Mouse (Mus musculus): ENCODE data around the gene Ube2j1. TPM values are rescaled to one million over a fixed set of nuclear protein-coding genes. Genes with fewer than 3 reads are reported as not detected.
"Not testable (repeated sequence)": the region's sequence is repeated elsewhere in the genome, so short reads cannot be mapped to it uniquely, and the experiment has no call there.

Gene Ube2j1
- 57.6 and 61.3 TPM in 2 replicates for total RNA-seq (2015)
- 59.9 and 65.6 TPM in 2 replicates for total RNA-seq (2017)

DNA sequence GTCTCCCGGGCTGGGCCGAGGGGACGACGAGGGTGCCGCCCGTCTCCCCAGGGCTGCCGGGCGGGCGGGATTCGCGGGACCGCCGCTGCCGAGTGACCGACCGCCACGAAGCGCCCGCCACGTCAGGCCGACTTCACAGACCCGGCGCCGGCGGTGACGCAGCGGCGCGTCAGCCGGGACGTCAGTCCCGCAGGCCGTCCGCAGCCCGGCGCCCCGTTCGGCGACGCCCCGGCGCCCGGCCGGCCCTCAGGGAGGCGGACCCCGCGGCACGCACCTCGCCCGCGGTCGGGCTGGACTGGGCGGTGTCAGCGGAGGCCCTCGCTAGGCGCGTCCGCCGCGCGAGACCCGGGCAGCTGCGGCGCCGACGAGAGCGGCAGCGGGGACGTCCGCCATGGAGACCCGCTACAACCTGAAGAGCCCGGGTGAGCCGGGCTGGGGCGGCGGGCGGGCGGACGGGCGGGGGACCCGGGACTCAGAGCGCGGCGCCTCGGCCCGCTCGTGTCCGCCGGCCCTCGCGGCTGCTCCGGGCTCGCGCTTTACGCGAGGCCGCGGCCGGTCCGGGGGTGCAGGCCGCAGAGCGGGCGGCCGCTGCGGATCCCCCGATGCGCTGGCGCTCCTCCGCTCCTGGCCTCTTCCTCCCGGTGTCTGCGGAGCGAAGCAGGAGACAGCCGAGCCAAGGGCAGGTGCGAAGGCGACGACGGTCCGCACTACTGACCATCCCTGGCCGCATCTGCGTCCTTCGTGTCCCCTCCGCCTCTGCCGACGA lies at the start of gene Ube2j1:
Gene Ube2j1 (plus strand): TSS at position 222 of the 766 bp plus-strand sequence.
- ATAC-seq (ENCODE audit: poor library complexity, severe bottlenecking): peak; percentile 93

DNA sequence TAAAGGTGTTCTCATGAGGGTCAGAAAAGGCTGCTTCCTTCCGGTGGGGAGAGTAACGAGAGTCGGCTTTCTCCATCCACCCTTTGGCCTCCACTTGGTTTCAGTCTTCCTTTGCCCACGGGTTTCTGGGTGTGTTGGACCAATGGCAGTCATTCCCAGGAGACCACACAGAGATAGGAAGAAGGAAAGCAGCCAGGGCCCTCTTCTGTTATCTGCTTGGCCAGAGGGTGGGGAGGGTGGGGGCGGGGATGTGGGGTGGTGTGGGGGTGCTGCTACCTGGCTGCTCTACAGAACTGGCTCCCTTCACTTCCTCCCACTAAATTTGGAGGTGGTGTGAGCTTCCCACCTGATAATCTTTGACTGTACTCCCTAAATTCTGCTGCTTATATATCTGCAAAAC lies 49.6 kb upstream of the Ube2j1 start:
- ATAC-seq (ENCODE audit: poor library complexity, severe bottlenecking): no peak

DNA sequence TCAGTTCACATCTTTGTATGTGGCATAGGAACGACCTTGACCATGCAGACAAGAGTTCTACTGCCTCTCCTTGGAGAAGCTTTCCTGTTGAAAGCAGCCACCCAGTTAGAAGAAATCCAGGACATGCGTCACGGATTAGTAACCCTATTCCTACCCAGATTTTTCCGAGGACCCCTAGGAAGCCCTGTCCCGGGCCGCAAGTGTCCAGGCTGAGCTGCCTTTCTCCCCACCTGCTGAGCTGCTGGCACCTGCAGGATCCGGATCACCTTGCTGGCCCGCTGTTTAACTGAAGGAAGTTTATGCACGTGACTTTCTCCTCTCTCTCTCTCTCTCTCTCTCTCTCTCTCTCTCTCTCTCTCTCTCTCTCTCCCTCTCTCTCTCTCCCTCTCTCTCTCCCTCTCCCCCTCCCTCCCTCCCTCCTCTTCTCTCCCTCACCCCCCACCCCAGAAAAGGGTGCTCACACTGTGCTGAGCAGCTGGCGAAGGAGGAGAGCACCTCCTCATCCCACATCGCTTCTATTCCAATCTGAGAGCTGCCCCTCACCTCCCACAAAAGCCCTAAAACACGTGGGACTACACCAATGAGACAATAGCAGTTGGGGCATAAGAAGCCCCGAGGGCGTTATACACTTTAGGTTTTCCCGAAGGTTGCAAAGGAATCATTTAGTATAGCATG lies 49.0 kb upstream of the Ube2j1 start:
- no peak for ATAC-seq (ENCODE audit: poor library complexity, severe bottlenecking)

DNA sequence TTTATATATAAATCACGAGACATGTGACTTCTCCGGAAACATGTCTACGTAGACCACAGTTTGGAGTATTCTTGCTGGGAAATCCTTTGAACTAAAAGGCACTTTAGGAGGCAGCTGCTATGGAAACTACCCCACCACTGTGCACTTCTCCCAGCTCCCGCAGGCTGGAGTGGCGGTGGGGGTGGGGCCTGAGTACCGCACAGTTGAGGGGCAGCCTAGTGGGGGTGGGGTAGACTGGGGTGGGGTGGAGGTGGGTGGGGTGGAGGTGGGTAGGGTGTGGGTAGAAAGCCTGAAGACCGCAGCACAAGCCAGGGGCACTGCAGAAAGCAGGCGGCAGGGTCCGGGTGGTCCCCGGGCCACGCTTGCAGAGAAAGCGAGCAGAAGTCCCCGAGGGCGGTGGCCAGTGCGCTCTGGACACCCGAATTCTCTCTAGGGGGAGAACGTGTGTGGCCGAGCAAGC lies 48.5 kb upstream of the Ube2j1 start, which contains the start of gene Rragd:
Gene Rragd (plus strand): TSS at position 322 of the 460 bp plus-strand sequence.
- ATAC-seq (ENCODE audit: poor library complexity, severe bottlenecking): no peak

- peak; percentile 47 for ATAC-seq (ENCODE audit: poor library complexity, severe bottlenecking)
Observed at GRCm38 (mm10) chr4:32983176-32984155, 47.8 kb upstream of the Ube2j1 start.

DNA sequence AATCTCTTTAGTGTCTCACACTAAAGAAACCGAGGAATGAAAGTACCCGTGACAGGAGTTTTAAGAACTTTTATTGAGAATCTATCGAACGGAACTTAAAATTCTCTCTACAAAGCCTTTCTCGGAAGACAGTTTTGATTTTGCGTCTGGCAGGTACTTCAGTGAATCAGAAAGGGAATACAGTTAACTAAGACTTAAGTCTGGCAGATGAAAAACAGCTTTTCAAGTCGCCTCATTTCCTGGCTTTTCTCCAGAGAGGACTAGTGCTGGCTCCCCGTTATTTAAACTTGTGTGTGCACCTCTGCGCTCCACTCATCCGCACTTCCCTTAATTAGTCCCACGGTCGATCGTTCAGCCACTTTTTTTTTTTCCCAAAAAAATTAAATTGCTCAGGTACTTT lies 47.0 kb upstream of the Ube2j1 start:
- no peak for ATAC-seq (ENCODE audit: poor library complexity, severe bottlenecking)

GRCm38 (mm10) chr4:32984801-32985675 lies 46.2 kb upstream of the Ube2j1 start:
- ATAC-seq (ENCODE audit: poor library complexity, severe bottlenecking): no peak

GRCm38 (mm10) chr4:32985684-32986083 lies 45.5 kb upstream of the Ube2j1 start:
- ATAC-seq (ENCODE audit: poor library complexity, severe bottlenecking): no peak

DNA sequence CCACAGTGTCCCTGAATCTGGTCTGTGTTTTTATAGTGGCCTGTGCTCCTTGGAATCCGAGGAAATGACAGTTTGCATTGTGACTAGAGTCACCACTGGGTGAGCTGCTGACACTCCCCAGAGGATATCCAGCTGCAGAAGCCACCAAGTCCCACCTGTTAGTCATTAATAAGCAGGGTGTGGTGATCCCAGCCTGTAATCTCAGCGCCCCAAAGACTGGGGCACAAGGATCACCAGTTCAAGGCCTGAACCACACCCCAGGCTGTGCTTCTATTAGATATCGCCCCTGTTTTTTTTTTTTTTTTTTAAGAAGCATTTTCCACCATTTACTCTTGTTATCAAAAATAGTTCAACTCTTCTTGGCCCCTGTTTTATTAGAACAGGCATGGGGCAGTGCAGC lies 44.2 kb upstream of the Ube2j1 start:
- no peak for ATAC-seq (ENCODE audit: poor library complexity, severe bottlenecking)

DNA sequence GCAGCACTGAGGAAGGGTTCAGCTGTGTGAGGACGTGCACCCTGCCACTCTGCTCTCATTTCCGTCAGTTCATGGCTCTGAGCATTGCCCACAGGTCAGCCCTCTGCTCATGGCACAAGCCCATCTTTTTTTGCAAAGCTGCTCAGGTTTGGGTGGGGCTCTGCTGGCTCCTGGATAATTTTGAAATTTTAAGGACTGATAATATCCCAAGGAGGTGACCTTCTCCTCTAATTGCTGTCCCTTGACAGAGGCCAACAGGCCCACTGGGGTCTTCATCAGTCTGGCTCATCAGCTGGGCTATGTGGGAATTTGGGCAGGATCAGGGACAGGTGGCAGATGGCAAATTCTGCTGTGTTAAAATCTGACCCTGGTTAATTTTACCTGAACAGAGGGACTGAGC lies 41.9 kb upstream of the Ube2j1 start:
- no peak for ATAC-seq (ENCODE audit: poor library complexity, severe bottlenecking)

GRCm38 (mm10) chr4:32994168-32994567 lies 37.0 kb upstream of the Ube2j1 start:
- no peak for ATAC-seq (ENCODE audit: poor library complexity, severe bottlenecking)

- no peak for ATAC-seq (ENCODE audit: poor library complexity, severe bottlenecking)
Observed at GRCm38 (mm10) chr4:32996083-32996482, 35.1 kb upstream of the Ube2j1 start.

DNA sequence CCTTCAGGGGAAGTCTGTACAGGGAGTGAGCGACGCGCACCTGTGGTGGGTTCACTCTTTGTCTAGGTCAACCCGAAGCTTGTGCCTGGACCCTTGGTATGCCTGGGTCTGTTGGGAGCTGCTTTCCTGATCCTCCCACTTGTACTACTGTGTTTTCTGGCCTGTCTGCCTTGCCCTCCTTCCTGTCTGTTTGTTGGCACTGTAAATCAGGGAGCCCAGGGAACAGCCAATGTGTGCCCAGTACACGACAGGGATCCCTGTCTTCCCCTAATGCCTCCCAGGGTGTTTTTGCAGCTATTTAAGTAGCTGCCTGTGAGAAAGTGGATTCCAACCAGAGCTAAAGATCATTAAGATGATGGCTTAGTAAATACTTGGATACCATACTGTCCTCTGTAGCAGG lies 33.6 kb upstream of the Ube2j1 start:
- ATAC-seq (ENCODE audit: poor library complexity, severe bottlenecking): no peak

DNA sequence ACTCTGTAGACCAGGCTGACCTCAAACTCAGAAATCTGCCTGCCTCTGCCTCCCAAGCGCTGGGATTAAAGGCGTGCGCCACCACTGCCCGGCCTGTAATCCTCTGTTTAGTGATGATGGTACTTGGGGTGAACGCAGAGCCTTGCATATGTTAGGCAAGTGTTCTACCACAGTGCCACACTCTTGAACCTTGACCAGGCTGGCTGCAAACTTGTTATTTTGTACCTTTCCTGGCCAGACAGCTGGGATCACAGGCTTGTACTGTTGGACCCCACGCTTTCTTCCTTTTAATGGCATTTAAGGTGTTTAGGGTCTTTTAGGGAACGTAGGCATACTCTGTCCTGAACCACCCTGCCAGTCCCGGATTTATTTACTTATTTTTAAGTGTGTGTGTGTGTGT lies 32.2 kb upstream of the Ube2j1 start:
- no peak for ATAC-seq (ENCODE audit: poor library complexity, severe bottlenecking)

DNA sequence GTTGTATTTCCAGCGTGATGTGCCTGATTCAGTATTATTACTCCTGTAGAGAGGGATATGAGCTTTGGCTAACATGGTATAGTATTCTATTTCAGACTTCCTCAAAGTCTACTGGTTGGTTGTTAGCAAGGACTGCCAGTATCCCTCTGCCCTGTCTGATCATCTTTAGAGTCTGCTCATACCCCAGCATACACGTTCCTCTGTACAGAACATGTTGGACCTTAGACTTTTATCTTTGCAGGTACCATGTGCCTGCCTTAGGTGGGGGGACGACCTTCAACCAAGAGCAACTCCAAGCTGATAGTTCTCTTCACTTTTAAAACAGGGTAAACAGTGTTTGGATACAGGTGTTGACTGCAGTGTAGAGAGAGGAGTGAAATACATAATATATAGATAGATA lies 29.1 kb upstream of the Ube2j1 start:
- no peak for ATAC-seq (ENCODE audit: poor library complexity, severe bottlenecking)

DNA sequence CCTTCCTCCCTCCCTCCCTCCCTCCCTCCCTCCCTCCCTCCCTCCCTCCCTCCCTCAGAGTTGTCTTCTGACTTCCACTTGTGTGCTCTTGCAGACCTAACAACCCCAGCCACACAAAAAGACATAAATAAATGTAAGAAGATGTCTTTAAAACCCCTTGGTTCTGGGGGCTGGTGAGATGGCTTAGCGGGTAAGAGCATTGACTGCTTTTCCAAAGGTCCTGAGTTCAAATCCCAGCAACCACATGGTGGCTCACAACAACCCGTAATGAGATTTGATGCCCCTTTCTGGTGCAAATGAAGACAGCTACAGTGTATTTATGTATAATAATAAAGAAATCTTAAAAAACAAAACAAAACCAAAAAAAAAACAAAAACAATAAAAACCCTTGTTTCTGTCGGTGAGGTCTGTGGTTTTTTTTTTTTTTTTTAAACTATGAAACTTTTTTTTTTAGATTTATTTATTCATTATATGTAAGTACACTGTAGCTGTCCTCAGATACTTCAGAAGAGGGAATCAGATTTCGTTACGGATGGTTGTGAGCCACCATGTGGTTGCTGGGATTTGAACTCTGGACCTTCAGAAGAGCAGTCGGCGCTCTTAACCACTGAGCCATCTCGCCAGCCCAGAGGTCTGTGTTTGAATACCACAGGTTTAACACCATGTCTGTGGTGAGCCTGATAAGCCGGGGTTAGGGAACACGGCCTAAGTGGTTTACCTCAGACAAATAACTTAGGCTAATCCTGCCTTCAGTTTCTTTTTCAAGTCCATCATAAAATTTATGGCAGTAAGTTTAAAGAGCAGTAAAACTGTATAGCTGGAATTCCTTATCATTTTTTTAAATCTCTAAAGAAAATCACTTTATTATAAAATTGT lies 25.4 kb upstream of the Ube2j1 start:
- not testable (repeated sequence) for ATAC-seq (ENCODE audit: poor library complexity, severe bottlenecking)

DNA sequence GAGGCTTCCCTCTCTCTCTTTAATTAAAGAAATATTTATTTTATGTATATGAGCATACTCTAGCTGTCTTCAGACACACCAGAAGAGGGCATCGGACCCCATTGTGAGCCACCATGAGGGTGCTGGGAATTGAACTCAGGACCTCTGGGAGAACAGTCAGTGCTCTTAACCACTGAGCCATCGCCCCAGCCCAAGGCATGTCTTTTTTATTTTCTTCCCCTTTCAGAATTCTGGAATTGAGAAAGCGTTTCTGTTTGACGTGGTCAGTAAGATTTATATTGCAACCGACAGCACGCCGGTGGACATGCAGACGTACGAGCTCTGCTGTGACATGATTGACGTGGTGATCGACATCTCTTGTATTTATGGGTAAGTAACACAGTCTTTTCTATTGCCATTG lies 24.4 kb upstream of the Ube2j1 start:
- no peak for ATAC-seq (ENCODE audit: poor library complexity, severe bottlenecking)

- no peak for ATAC-seq (ENCODE audit: poor library complexity, severe bottlenecking)
Observed at GRCm38 (mm10) chr4:33007443-33008217, 23.6 kb upstream of the Ube2j1 start.

Measured in megakaryocyte, adult 5-6 weeks (primary cell).